Mouse (Mus musculus): Measurements from ENCODE around the gene Tasp1.

DNA sequence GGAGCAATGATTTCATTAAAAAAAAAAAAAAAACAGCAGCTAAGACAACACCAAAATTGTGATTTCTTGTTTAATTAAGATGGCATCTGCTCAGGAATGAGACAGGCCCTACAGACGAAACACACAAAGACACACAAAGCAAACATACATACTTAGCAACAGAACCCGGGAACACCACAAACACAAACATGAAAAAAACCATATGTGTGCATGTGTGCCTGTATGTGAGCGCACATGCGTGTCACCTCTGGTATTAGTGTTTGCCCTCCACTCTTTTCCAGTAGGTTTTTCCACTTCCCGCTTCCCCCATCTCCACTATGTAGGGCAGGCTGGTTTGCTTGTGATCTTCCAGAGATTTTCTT lies 206.5 kb downstream of the Tasp1 start:
- TF ChIP-seq CTCF (IDR thresholded peaks at IDR 0.05; ENCODE audit: borderline replicate concordance, insufficient read depth, low read depth, low read length) (no peak), POLR2A (IDR thresholded peaks at IDR 0.05; ENCODE audit: borderline replicate concordance, insufficient read depth, low read length) (no peak)

Measured in cerebellum, adult 2 months (tissue).